Mouse (Mus musculus): ENCODE data around the gene Fam135a.

Fam135a gene

GRCm38 (mm10) chr1:24099926-24100869 lies at the start of gene Fam135a:
Fam135a (minus strand) TSS chr1:24100341.
- CTCF ChIA-PET, result no interaction called here

GRCm38 (mm10) chr1:24143504-24143903 lies 43.4 kb upstream of the Fam135a start:
- CTCF ChIA-PET, result no interaction called here

DNA sequence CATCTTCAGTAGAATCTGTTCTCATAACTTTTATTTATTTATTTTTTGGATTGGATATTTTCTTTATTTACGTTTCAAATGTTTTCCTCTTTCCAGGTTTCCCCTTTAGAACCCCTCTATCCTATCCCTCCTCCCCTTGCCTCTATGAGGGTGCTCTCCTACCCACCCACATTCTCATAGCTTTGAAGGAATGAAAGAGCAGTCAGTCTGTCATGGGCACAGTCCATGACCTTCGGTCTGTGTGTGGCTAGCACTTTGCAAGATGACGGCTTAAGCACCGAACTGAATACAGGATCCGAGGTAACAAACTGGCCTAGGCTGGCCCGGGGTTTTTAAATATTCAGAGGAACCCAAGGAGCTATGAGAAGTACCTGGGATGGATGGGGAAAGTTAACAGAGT lies 40.4 kb upstream of the Fam135a start:
- CTCF ChIA-PET, result no interaction called here

DNA sequence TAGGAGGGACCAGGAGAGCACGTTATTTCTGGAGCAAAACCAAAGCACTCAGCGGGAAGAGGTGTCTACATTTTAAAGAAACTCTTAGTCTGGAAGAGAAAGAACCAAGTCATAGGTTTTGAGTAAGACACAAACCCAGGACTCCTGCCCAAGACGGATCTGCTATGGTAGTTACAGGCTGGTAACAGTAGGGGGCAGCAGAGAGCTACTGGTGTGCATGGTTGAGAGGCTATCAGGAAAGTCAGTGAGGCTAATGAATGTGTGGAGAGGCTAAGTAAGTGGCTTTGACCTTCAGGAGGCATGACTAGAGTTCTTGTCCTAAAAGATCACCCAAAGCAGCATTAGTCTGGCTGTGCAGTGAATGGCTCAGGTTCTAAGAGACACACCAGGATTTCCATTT lies 37.0 kb upstream of the Fam135a start:
- CTCF ChIA-PET, result no interaction called here

DNA sequence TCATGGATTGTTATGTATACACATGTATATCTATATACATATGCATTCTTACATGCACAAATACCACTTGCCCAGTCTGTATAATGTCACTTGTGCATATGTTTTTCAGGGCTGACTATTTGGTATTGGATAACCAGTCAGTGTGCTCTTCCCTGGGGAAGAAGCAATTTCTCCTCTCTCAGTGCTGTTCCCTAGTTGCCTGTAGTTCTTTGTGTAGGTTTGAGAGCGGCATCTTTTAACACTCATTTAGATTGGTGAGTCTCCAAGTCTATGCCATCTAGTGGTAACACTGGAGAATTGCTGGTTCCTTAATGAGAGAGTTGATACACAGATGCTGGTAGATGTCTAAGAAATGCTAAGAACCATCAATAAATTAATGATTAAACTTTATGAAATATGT lies 34.7 kb upstream of the Fam135a start:
- CTCF ChIA-PET, result no interaction called here

- CTCF ChIA-PET, result interaction anchor here (0.8 kb wide), 1 partner anchor 43 kb away, joined by 5 read pairs; no protein-coding TSS in a partner anchor
Observed at GRCm38 (mm10) chr1:24133853-24134252, 33.7 kb upstream of the Fam135a start.

GRCm38 (mm10) chr1:24127866-24128265 lies 27.7 kb upstream of the Fam135a start:
- CTCF ChIA-PET, result no interaction called here

GRCm38 (mm10) chr1:24124610-24125009 lies 24.5 kb upstream of the Fam135a start:
- CTCF ChIA-PET, result no interaction called here

- CTCF ChIA-PET, result no interaction called here
Observed at GRCm38 (mm10) chr1:24122582-24122981, 22.4 kb upstream of the Fam135a start.

- CTCF ChIA-PET, result no interaction called here
Observed at GRCm38 (mm10) chr1:24107971-24108773, 8.0 kb upstream of the Fam135a start.

DNA sequence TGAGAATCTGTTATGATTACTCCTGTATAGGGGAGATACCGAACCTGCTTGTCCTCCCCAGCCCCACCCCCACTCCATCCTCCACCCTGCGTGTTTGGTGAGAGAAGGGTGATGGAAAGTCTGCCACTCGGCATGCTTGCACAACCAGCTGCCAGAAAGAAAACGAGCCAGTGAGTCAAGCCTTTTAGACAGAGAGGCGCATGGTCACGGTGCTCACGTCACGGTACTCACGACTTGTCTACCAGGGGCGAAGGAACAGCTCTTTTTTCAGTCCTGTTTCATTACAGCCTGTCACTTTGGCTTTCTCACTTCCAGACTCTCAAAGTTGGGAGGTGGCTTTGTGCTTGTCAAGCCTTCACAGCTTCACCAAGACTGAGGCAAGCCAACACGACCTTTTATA lies 7.2 kb upstream of the Fam135a start:
- CTCF ChIA-PET, result no interaction called here

- CTCF ChIA-PET, result no interaction called here
Observed at GRCm38 (mm10) chr1:24102579-24103149, 2.5 kb upstream of the Fam135a start.

GRCm38 (mm10) chr1:24100870-24101358 lies 773 bp upstream of the Fam135a start:
- CTCF ChIA-PET, result no interaction called here

DNA sequence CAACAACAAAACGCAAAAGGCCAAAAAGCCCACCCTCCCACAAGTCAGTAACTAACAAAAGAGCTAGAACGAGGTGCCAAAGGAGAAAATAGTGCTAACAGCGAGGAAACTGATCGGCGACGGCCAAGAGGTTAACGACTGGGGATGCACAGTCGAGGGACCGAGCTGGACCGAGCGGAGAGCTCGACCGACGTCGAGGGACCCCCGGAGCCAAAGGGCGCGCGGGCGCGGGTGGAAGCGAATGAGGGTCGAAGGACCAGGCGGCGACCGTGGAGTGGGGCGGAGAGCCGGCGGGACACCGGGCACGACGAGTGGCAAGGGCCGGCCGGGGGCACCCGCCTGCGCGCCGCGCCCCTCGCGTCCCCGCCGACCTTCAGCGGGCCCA lies 608 bp downstream of the Fam135a start:
- CTCF ChIA-PET, result no interaction called here

GRCm38 (mm10) chr1:24097541-24097940 lies 2.6 kb downstream of the Fam135a start:
- CTCF ChIA-PET, result no interaction called here

- CTCF ChIA-PET, result no interaction called here
Observed at GRCm38 (mm10) chr1:24092414-24092813, 7.7 kb downstream of the Fam135a start.

- CTCF ChIA-PET, result no interaction called here
Observed at GRCm38 (mm10) chr1:24090603-24091002, 9.5 kb downstream of the Fam135a start.

DNA sequence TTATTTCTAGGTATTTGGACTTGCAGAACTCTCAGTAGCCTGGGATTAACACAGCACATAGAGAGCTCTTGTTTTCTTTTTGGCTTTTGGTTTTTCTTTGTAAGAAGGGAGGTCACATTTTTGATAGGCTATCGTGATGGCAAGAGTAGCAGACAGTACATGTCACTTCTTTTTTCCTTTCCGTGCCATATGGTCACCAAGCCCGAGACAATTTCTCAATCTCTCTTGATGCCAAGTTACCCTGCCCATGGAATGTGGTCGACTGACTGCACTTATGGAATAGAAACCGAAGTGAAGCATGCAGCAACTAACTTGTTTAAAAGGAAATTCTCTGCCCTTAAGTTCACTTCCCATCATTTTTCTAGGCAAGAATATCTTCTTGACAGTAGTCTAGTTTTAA lies 10.0 kb downstream of the Fam135a start:
- CTCF ChIA-PET, result no interaction called here

GRCm38 (mm10) chr1:24086176-24086575 lies 14.0 kb downstream of the Fam135a start:
- CTCF ChIA-PET, result no interaction called here

DNA sequence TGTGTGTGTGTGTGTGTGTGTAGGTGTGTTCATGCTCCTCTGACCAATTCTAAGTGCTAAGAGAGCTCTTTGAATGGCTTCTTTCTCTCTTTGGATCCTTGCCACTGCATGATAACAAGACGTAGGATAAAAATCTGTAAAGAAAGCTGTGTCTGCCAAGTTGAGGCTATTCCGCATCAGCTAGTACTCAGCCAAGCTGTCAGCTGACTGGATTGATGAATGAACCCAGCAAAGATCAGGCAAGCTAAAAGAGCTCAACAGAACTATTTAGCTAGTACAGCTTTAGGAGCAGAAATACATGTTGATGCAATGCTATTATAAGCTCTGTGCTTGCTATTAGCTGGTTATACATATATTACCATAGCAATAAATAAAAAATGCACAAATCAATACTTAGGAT lies 25.7 kb downstream of the Fam135a start:
- CTCF ChIA-PET, result no interaction called here

DNA sequence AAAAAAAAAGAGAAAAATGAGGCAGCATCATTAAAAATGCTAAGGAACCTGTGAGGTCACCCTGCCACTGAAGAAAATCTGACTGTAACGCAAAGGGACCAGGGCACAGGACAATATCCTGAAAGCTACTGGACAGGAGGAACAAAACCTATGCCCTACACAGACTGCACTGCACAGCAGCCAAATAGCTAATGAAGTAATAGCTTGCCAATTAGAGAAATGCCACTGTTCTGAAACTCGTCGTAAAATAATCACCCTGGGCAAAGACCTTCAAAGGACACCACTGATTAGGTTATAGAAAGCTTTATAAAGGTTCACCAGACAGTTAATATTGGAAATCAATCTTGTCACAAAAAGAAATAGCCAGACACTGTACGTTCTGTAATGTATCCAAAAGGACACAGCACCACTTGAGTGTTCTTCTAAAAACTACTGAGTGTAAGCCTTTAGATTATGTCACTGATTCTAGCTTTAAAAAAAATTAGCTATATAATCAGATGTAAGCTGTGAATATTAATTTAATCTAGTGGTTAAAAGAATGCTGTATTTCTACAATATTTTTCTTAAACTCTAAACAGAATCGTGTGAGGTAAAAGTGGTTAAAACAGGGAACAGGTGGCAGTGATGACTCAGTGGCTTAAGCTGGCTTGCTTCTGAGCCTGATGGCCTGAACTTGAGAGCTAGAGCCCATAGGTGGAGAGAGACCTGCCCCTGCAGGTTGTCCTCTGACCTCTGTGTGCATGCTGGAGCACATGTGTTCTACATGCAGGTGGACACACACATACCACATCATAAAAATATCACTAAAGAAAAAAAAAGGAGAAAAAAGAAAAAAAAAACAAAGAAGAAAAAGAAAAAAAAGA lies 26.5 kb downstream of the Fam135a start:
- CTCF ChIA-PET, result no interaction called here

GRCm38 (mm10) chr1:24068830-24069229 lies 31.3 kb downstream of the Fam135a start:
- CTCF ChIA-PET, result no interaction called here
